Mouse (Mus musculus) embryonic fibroblast, embryonic 13.5 days (primary cell): ENCODE results near the gene Pml.

Source experiments
- CTCF ChIP-seq: IDR thresholded peaks from 2 replicates; pipeline ENCODE4 v1.5.1; 2011; ENCODE audit warnings: mild to moderate bottlenecking, control low read depth, low read length, moderate library complexity, borderline replicate concordance; ENCODE audit not compliant: insufficient read depth
- POLR2A ChIP-seq: IDR thresholded peaks from 2 replicates; pipeline ENCODE4 v1.6.1; 2011; ENCODE audit warnings: low read depth, mild to moderate bottlenecking, control low read depth, low read length, moderate library complexity

DNA sequence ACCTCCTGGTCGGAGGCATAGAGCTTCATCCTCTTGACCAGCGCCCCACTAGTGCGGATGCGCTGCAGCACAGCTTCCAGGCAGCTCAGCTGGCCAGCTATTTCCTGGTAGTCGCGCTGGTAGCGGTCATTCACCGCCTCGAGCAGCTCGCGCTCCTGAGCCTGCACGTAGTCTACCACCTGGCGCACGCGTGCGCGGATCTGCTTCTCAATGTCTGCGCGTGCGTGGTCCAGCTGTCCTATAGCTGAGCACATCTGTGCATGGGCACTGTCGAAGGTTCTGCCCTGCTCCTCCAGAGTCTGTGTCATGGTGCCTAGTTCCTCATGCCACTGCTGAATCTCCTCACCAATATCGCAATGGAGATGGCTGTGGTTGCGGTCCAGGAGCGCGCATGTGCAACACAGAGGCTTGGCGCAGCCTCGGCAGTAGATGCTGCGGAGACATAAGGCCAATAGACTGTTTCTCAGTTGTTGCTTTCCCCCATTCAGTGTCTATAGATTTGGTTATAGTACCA lies 15.0 kb downstream of the Pml start:
- TF ChIP-seq CTCF, result no peak
- TF ChIP-seq POLR2A, result no peak
